Mouse (Mus musculus): Measurements from ENCODE around the gene Eapp.

- peak; percentile 92 for TF ChIP-seq HCFC1 (IDR thresholded peaks at IDR 0.05; ENCODE audit: borderline replicate concordance, insufficient read depth, low read length)
- no peak for TF ChIP-seq CHD2 (IDR thresholded peaks at IDR 0.05; ENCODE audit: low read depth, low read length)
- no peak for TF ChIP-seq ZC3H11A (IDR thresholded peaks at IDR 0.05; ENCODE audit: borderline replicate concordance, low read depth, low read length)
Observed at GRCm38 (mm10) chr12:54695511-54696241, at the start of gene Eapp.

Data from ES-E14 (cell line).